Mouse (Mus musculus) spleen, adult 2 months (tissue): ENCODE measurements around the gene Wdr53.

Source experiments
- CTCF ChIP-seq: fragments of 200-500 bp; IDR thresholded peaks from 2 replicates; pipeline ENCODE4 v1.5.1; 2011; ENCODE audit warnings: mild to moderate bottlenecking, inconsistent platforms; ENCODE audit not compliant: insufficient read depth, insufficient read length, insufficient replicate concordance; ENCODE audit errors: extremely low read depth
- POLR2A ChIP-seq: fragments of 200-500 bp; IDR thresholded peaks from 2 replicates; pipeline ENCODE4 v1.6.1; 2011; ENCODE audit warnings: low read depth, low read length, inconsistent platforms

- TF ChIP-seq CTCF (no peak), POLR2A (no peak)
Measured at GRCm38 (mm10) chr16:32204902-32205301, 42.1 kb upstream of the Wdr53 start.
